Mouse (Mus musculus) left cerebral cortex, postnatal 14 days (tissue): Measurements from ENCODE around the gene Cdc14a. TPM values are rescaled to one million over a fixed set of nuclear protein-coding genes. Genes with fewer than 3 reads are reported as not detected.
A peak's percentile ranks its signal among the peaks of the same experiment; 100 is the strongest.

Experiments used
- DNase-seq, 2 experiments: peaks; one replicate each; pipeline ENCODE4 v3.0.0; 2021 to 2022; ENCODE audit warnings: low spot score in 2 of 2, mixed read lengths in 1 of 2
- intact Hi-C: fragments of 180-260 bp; cut with DNase I; formaldehyde crosslinking; loops from one replicate; pipeline ENCODE4 v1.15.1; 2025
- total RNA-seq, 2 experiments: library from RNA; stranded (reverse); gene quantifications; 2 replicates each; pipeline ENCODE4 v1.2.3; 2021

Cdc14a gene
- total RNA-seq, 2 experiments from 2014 or later: 3.4 to 4.4 TPM

DNA sequence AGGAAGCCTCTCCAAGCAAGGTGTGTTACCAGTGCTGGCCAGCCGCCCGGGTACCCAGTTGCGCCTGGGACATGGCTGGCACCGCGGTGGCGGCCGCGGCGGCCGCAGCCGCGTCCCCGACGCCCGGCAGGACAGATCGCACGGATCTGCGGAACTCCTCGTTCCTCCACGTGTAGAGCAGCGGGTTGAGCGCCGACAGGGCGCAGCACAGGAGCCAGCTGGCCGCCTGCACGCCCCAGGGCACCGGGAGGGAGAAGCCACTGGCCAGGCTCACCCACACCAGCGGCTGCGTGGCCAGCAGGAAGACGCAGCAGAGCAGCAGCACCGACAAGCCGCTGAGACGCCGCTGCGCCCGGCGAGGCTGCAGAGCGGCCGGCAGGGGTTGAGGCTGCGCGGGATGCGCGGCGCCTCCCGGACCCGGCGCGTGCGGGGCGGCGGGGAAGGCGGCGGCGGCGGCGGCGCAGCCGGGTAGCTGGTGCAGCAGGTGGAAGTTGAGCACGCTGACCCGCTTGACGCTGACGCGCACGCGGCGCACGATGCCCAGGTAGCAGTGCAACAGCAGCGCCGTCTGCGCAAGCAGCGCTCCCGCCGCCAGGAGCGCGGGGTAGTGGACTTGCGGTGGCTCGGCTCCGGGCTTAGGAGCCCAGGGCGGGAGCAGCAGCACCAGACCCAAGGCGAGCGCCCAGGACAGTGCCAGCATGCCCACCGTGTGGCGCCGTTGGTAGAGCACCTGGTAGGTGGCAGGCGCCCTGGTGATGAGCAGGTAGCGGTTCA is 172.2 kb downstream of the Cdc14a start:
- DNase-seq: peak; percentile 42 to 48
- intact Hi-C loops: loop anchor here (5.0 kb wide), 3 partner anchors 76 to 214 kb away; no protein-coding TSS in a partner anchor

DNA sequence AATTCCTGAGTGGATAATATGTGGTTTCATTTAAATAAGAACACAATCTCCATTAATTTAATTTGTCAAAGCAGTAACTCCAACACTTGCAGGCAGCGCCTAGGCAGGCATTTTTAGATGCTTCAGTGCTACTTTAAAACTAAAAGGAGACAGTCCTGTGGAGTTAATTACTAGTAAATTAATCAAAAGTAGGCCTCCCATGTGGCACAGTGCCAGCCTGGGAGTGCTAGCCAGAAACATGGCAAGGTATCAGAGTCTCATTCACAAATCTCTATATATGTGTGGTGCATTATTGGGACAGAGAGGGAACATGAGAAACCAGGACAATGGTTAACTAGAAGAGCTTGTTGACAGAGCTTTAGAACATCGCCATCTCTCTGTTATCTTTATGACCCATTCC is 174.8 kb downstream of the Cdc14a start:
- intact Hi-C loops: no loop called here
- DNase-seq: peak in 1 of 2 experiments; percentile 23

DNA sequence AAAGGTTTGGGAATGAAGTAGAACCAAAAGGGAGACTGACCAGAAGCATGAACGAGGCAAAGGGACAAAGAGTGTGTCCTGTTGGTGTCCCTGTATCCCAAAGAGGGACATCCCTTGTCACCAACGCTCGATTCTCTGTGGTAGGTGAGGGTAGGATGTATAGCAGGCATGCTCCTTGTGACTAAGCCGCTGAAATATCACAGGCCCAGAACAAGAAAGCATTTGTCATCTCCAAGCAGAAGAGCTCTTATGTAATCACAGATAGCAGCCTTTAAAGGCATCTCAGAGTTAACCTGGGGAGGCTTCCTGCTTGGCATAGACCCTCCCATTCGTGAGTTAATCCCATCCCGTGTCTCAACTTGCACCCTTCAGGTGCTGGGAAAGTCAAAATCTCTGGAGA is 179.4 kb downstream of the Cdc14a start:
- no peak for DNase-seq
- intact Hi-C loops: no loop called here

DNA sequence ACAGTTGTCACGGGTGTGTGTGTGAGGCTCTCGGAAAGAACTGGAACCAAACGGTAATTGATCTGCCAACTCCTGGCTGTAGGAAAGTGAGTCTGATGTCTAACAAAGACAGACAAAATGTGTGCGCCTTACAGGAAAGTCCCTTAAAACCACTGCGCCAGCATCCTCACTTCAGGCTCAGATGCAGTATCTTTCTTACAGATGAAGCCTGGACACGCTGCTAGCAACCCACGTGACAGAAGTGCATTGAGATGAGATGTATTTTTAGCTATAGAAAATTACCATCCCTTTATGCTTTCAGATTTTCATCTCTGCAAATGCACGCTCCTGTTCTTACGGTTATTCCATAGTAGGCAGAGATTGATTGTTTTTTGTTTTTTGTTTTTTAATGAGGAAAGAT is 181.1 kb downstream of the Cdc14a start:
- intact Hi-C loops: no loop called here
- DNase-seq: peak in 1 of 2 experiments; percentile 48

DNA sequence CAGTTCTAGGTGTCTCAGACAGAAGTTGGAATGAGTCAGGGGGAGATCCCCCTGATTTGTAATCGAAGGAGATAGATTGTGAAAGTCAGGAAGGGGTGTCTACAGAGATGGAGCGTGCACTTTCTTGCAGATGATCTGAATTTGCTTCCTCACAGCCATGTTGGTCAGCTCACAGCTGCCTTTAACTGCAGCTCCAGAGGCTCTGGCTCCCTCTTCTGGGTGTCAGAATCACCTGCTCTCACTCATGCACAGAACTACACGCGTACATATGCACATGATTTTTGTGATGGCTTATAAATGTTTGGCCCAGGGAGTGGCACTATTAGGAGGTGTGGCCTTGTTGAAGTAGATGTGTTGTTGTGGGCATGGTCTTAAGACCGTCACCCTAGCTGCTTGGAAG is 186.3 kb downstream of the Cdc14a start:
- DNase-seq: no peak
- intact Hi-C loops: no loop called here

DNA sequence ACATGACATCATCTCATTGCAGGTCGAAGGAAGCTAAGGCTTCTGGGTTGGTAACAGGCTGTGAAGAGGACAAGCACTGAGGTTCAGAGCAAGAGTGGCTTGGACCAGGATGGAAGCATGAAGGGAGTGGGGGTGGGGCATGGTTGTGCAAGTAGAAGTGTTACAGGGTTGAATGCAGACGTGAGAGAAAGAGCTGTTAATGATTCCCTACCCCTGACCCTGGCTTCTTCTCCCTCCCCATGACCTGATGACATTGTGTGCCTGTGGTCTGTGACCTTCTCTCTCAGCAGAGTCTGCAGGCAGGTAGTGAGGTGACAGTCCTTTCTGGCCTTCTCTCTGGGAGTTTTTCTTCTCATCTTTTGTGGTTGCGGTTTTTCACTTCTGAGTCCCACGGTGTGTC is 187.0 kb downstream of the Cdc14a start:
- intact Hi-C loops: no loop called here
- no peak for DNase-seq

DNA sequence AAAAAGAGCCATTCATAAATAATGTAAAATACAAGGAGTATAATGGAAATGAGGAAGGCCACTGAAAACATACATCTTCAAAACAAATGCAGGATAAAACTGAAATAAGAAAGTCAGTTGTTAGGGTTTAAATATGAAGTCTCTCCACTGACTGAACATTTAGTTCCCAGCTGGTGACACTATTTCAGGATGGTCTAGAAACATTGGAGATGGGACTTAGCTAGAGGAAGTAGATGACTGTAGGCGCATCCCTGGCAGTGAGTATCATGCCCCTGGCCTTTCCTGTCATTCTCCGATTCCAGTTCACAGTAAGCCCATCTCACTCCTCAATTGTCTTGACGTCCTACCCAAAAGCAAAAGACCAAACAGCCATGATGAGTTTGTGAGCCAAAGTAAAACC is 190.3 kb downstream of the Cdc14a start:
- DNase-seq: no peak
- intact Hi-C loops: no loop called here

DNA sequence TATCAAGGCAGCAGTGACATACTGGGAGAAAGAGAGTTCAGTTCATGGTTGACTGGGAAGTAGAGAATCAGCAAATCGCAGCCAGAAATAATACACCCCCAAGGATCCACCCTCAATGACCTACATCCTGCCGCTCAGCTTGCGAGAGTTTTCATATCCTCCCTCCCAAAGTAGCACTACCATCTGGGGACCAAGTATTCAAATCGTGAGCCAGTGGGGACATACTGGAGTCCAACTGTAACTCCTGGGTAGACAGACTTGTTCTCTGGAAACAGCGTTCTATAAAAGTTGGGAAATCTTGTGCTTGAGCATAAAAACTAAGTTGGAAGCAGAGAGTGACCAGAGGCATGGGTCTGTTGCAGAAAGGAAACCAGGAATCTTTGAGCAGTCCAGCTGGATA is 191.1 kb downstream of the Cdc14a start:
- intact Hi-C loops: no loop called here
- no peak for DNase-seq

DNA sequence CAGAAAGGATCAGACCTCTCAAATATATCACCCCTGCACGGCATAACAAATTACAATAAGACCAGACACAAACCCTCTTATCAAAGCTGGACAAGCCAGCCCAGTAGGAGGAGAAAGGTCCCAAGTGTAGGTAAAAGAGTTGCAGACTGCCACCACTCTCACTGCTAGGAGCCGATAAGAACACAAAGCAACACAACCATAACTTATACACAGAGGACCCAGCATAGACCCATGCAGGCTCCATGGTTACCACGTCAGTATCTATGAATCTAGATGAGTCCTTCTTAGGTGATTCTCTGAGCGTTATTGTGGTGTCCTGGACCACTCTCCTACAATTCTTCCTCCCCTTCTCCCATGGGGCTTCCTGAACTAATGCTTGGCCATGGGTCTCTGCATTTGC is 194.5 kb downstream of the Cdc14a start:
- intact Hi-C loops: no loop called here

DNA sequence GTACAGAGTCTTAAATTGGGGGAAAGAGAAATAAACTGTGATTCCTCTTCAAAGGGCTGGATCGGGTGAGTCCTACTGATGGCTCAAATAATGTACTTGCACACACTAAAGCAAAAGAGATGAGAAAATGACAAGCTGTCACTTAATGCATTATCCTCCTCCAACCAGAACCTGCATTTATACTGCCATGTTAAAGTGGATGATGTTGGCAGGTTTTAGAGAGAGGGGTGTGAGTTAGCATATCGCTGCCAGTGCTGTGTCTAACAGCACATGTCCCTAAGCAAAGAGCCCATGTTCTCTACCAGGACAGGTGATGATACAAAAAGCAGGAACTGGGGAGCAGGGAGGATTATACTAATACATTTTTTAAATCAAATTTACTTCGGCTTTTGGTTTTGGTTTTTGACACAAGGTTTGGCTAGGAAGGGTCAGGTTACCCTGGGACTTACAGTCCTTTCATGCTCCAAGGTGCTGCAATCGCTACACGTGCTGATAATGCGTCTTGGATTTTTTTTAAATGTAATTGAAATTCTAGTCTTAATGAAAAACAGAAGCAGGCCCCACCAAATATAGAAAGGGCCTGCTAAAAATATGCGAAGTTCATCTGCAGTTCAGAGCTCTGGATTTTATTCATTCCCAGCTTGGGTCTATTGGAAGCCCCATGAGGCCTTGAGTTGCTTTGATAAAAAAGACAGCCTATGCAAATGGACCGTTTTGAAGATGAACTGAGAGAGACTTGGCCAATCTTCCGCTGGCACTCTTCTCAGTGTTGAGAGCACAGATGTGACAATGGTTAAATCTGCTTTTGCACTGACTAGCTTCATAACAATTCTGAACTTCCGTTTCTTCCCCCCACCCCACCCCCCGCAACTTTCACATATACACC is 195.2 kb downstream of the Cdc14a start:
- DNase-seq: no peak
- intact Hi-C loops: no loop called here

More for the DNA sequence above, 194.5 kb downstream of the Cdc14a start:
- no peak for DNase-seq

DNA sequence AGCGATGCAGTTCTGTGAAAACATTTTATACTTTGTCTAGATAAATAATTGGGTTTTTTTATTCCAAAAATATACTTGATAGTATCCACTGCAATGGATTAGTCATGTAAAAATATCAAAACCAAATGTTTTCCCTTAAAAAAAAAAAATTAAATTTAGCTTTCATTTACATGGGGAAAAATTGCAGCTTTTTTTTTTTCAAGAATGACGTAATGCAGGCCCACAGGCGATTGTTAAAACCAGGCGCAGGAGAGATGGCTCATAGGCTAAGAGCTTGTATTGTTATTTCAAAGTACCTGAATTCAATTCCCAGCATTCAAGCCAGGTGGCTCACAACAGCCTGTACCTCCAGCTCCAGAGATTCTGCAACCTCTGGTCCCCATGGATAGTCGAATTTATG is 196.4 kb downstream of the Cdc14a start:
- DNase-seq: no peak
- intact Hi-C loops: no loop called here

DNA sequence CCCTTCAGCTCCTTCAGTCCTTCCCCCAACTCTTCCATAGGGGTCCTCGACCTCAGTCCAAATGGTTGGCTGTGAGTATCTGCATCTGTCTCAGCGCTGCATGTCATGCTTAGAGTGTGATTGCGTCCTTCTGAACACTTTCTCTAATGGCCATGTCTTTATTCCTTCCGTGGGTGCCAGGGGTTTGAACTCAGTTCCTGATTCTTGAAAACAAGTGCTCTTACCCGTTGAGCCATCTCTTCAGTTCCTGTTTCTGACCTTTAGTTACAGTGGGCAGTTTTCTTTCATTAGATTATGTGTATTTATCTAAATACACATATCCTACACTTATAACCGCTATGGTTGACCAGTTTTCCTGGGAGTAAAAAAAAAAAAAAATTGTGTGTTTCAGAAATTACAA is 196.9 kb downstream of the Cdc14a start:
- no peak for DNase-seq
- intact Hi-C loops: no loop called here

Other genes starting within 250 kb of the Cdc14a start
- 10 to 100 TPM; 84.5 to 96.3 TPM for gene Gpr88, start 170.5 kb downstream of the Cdc14a start, total RNA-seq
- gene Rtca, start 84.2 kb upstream of the Cdc14a start, total RNA-seq: 10 to 100 TPM; 62.1 to 63.5 TPM
- 10 to 100 TPM; 18.8 to 18.9 TPM for gene Dbt, start 89.0 kb upstream of the Cdc14a start, total RNA-seq
- gene Lrrc39, start 138.9 kb upstream of the Cdc14a start, total RNA-seq: under 1 TPM; 0.17 to 0.18 TPM
- gene Sass6, start 170.9 kb upstream of the Cdc14a start, total RNA-seq: 1 to 10 TPM; 5.2 to 7.8 TPM
- gene Trmt13, start 190.6 kb upstream of the Cdc14a start, total RNA-seq: 10 to 100 TPM; 13.9 to 14.1 TPM
- 10 to 100 TPM; 58.7 to 62.9 TPM for gene Mfsd14a, start 238.6 kb upstream of the Cdc14a start, total RNA-seq